Comparison of ENCODE assay signal across 9 mouse cellular contexts in genomic region chr4:96077261-96078125, GRCm38 (mm10). TPM values are rescaled to one million over a fixed set of nuclear protein-coding genes. Genes with fewer than 3 reads are reported as not detected.
DNase-seq lines count a peak whose midpoint lies in the region; ATAC-seq lines count a peak whose summit lies in the region.
"Had no signal": no experiment of that assay in that cellular context is flagged by ENCODE, and none has a peak within 500 bp of the region (broad histone marks: within the 10 kb centered on the region; RNA-seq: fewer than 3 reads in every experiment).

TSS of gene Cyp2j13 (minus strand) at chr4:96077546.

- H3K27ac ChIP-seq in intestine, embryonic 15.5 days = no peak within 1 kb of the TSS

- no peak within 1 kb of the TSS for H3K9ac ChIP-seq in intestine, embryonic 15.5 days

- peak; percentile 69 for ATAC-seq in intestine, embryonic 15.5 days
- ATAC-seq in erythroblast, adult 5-6 weeks (replicated peaks; ENCODE audit: low FRiP score, poor library complexity, severe bottlenecking) = no peak

- H3K27me3 ChIP-seq in intestine, embryonic 15.5 days (replicated peaks) = no peaks in the 10 kb centered on the region

- no peak within 1 kb of the TSS for H3K4me3 ChIP-seq in intestine, embryonic 15.5 days (replicated peaks)

- H3K36me3 ChIP-seq in intestine, embryonic 15.5 days = no peaks in the 10 kb centered on the region

- peak; percentile 10 to 25 for DNase-seq in heart, adult 18-20 months
- DNase-seq in heart, postnatal 25 days (ENCODE audit: low spot score) = no peak
- DNase-seq in cerebellum, adult 9-11 months = peak; percentile 80
- peak; percentile 8 to 17 for DNase-seq in frontal cortex, postnatal 25 days (ENCODE audit: low spot score in 2 of 2)
- peak; percentile 13 to 36 for DNase-seq in left cerebral cortex, postnatal 25 days (ENCODE audit: low spot score in 2 of 2)
- DNase-seq in right cerebral cortex, adult 18-20 months = peak; percentile 24

- H3K4me2 ChIP-seq in intestine, embryonic 15.5 days (replicated peaks) = peak within 1 kb of the TSS; percentile 43

- peaks cover 4% of the 10 kb centered on the region; the same call in 1 of the 2 replicates for H3K4me1 ChIP-seq in intestine, embryonic 15.5 days (replicated peaks)

- 10% methylated on average over 20 of the region's 20 CpGs for WGBS in intestine, embryonic 15.5 days

- H3K9me3 ChIP-seq in intestine, embryonic 15.5 days = no peaks in the 10 kb centered on the region

- intact Hi-C loops in heart, postnatal 25 days (cut with DNase I) = no loop called here
- intact Hi-C loops in left cerebral cortex, postnatal 25 days (cut with DNase I) = no loop called here

RNA-seq across cellular contexts. Expression of gene Cyp2j13, which starts in this region (rescaled TPM):
- total RNA-seq in heart, adult 18-20 months (2021) = not detected
- not detected for total RNA-seq in heart, postnatal 25 days (2021)
- 0.25 and 0.40 TPM in 2 replicates for polyA plus RNA-seq in intestine, embryonic 15.5 days (2015; fragmentation: Nextera tagmentation; extraction: Ambion mirVana)
- total RNA-seq in left cerebral cortex, postnatal 25 days (2021) = 1 to 10 TPM; 1.0 to 1.4 TPM
- not detected in 2 replicates for total RNA-seq in erythroblast, adult 5-6 weeks (2015; ENCODE audit: low replicate concordance)
- total RNA-seq in erythroblast, adult 5-6 weeks (2017; ENCODE audit: low replicate concordance) = not detected in 2 replicates
- polyA plus RNA-seq: testis, adult 2 months had no signal

Comparison
In these comparisons a context has a peak if more than half of its experiments do, and no peak if none do; other contexts are left out.
1. Peak in DNase-seq in heart, adult 18-20 months; RNA of the gene not detected or under 1 TPM.
2. Peak in ATAC-seq and H3K4me2 ChIP-seq in intestine, embryonic 15.5 days; RNA of the gene not detected or under 1 TPM.